Mouse (Mus musculus) cortical plate, adult 2 months (tissue): ENCODE measurements around the gene Ipcef1.

Experiments
- CTCF ChIP-seq: fragments of 200-500 bp; IDR thresholded peaks from 2 replicates; pipeline ENCODE4 v1.5.1; 2011; ENCODE audit warnings: mild to moderate bottlenecking, control low read depth, low read length; ENCODE audit not compliant: insufficient read depth; ENCODE audit errors: extremely low read depth
- POLR2A ChIP-seq: fragments of 200-500 bp; IDR thresholded peaks from 2 replicates; pipeline ENCODE4 v1.6.1; 2011; ENCODE audit warnings: mild to moderate bottlenecking, low read length, control low read depth; ENCODE audit not compliant: insufficient read depth; ENCODE audit errors: extremely low read depth

DNA sequence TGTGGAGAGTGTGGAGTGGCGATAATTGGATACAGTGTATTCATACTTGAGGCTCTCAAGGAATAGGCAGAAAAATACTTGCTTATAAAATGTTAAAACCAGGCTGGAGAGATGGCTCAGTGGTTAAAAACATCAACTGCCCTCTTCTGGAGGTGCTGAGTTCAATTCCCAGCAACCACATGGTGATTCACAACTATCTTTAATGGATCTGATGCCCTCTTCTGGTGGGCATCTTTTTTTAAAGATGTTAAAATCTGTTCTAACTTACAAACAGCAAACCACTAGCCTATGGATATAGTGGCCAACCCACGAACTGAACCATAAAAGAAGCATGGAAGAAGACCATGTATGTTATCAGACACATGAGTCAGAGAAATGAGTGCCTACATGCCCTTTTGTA is 16.8 kb upstream of the Ipcef1 start:
- no peak for TF ChIP-seq POLR2A
- no peak for TF ChIP-seq CTCF
